Mouse (Mus musculus): ENCODE measurements at regions not wholly inside any gene's neighbourhood (a gene's known extent, or its start where the extent isn't known, plus 50 kb on each side); places are given as distances from the start of the nearest gene placed in this dataset.

GRCm38 (mm10) chr12:68584786-68585523 is 574.0 kb downstream of the Rps29 start:
- no peak for ATAC-seq (replicated peaks; ENCODE audit: poor library complexity, severe bottlenecking)

DNA sequence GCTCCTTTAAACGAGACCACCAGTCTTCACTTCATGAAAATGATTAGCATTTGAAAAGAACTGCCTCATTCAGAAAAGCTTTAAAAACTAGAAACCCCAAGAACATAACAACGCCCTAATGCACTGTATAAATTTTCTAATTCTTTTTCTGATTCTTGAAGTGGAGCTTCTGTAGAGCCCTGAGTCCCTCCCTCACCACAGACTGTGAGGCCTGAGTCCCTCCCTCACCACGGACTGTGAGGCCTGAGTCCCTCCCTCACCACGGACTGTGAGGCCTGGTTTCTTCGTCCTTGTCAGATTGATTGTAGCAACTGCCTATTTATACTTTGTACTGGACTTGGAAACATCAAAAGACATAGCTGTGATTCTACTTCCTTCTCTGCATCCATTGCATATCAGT is 579.1 kb downstream of the Rps29 start:
- ATAC-seq (replicated peaks; ENCODE audit: poor library complexity, severe bottlenecking), result no peak

- ATAC-seq (replicated peaks; ENCODE audit: poor library complexity, severe bottlenecking), result no peak
Measured at GRCm38 (mm10) chr12:68577453-68577852, 581.5 kb downstream of the Rps29 start.

DNA sequence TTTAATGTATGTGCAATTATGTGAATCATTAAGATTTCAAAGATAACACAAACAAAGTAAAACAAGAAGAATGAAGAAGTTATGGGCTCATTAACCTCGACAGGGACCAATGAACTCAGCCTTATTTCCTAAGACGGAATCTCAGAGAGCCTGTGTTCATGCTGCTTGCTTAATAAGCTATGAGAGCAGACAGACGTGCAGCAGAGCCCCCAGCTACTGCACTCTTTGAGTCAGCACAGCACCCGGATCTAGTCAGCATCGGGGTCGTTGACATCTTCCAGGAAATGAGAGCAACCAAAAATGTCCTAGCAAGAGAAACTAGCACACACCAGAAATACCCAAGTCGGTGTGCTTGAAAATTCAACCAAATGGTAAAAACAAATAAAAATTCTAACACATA is 582.1 kb downstream of the Rps29 start:
- no peak for ATAC-seq (replicated peaks; ENCODE audit: poor library complexity, severe bottlenecking)

DNA sequence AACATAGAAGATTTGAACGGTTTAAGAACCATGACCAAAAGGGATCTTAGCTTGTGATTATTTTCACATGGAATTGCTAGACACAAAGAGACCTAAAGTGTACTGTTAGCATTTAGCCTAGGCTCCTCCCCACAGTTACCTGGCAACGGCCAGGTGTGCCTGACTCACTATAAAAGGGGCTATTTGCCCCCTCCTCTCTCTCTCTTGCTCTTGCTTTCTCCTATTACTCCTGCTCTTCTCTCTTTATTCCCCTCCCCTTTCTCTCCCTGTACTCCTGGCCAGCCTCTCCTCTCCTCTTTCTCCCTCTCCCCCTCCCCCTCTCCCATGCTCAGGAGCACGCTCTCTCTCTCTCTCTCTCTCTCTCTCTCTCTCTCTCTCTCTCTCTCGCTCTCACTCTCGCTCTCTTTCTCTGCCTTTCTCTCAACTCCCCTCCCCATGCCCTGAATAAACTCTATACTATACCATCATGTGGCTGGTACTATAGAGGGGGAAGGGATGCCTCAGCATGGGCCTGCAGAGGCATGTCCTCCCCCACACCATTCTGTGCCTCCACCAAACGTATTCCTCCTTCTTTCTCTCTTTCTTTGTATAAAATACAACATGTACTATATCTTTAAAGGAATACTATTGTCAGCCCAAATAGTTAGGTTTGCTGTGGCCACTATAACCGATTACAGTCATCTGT is 603.9 kb downstream of the Rps29 start:
- no peak for ATAC-seq (replicated peaks; ENCODE audit: poor library complexity, severe bottlenecking)

GRCm38 (mm10) chr12:68554292-68554691 is 604.7 kb downstream of the Rps29 start:
- ATAC-seq (replicated peaks; ENCODE audit: poor library complexity, severe bottlenecking), result no peak

DNA sequence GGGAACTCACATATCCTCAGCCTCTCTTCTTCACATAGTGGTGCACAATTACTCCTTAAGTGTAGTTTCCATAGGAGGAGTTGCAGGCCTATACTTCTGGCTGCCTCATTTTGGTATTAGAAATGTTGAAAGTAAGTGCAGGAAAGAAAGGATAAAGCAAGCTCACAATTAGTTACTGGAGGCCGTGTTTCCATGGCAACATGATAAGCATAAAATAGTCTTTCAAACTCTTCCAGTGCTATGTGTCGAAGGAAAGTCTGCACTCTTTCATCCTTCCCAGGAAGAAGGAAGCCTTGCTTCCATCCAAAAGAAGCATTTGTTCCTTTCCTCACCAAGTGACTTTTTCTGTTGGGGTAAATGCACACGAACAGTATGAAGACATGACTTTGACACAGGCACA is 617.2 kb downstream of the Rps29 start:
- no peak for ATAC-seq (replicated peaks; ENCODE audit: poor library complexity, severe bottlenecking)

DNA sequence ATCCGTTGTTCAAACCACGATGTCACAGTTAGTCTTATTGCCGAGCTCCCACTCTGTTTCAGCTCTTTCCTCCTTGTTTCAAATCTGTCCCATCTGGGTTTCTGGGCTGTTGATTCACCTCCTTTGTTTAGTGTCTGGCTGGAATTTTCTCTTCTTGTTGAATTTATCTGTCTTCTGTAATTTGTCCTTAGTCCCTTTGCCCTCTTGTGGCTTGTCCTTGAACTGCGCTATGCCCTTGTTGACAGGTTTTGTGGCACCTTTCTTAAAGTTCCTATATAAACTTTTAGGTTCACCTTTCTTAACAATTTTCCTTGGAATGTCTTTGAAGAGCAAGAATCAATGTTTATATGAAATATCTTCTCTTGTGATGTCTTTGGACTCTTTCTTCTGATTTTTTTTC is 658.2 kb downstream of the Rps29 start:
- ATAC-seq (replicated peaks; ENCODE audit: poor library complexity, severe bottlenecking), result no peak

DNA sequence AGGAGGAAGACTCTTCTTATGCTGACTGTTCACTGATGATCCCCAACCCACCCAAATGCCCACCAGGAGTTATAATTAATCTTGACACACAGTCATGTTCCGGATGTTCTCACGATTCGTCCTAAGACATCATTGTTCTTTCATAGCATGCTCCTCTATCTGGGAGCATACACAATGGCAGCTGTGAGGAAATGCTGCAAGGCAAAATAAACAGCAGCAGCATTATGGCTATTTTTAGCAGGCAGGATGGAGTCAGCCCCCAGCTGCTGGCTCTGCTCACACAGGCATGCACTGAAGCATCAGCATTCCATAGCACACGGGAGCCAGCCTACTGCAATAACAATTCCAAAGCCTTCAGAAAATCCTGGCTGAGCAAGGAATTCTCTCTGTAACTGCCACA is 696.0 kb downstream of the Rps29 start:
- no peak for ATAC-seq (replicated peaks; ENCODE audit: poor library complexity, severe bottlenecking)

GRCm38 (mm10) chr12:68458196-68458595 is 700.8 kb downstream of the Rps29 start:
- ATAC-seq (replicated peaks; ENCODE audit: poor library complexity, severe bottlenecking), result no peak

- no peak for ATAC-seq (replicated peaks; ENCODE audit: poor library complexity, severe bottlenecking)
Measured at GRCm38 (mm10) chr12:68426601-68427000, 732.4 kb downstream of the Rps29 start.

GRCm38 (mm10) chr12:68425006-68425405 is 734.0 kb downstream of the Rps29 start:
- no peak for ATAC-seq (replicated peaks; ENCODE audit: poor library complexity, severe bottlenecking)

All from granulocyte monocyte progenitor cell, adult 5-6 weeks (primary cell).